Mouse (Mus musculus): Measurements from ENCODE around the gene Fktn.
A peak's percentile ranks its signal among the peaks of the same experiment; 100 is the strongest.
"Not testable (repeated sequence)": the region's sequence is repeated elsewhere in the genome, so short reads cannot be mapped to it uniquely, and the experiment has no call there.

Gene Fktn

DNA sequence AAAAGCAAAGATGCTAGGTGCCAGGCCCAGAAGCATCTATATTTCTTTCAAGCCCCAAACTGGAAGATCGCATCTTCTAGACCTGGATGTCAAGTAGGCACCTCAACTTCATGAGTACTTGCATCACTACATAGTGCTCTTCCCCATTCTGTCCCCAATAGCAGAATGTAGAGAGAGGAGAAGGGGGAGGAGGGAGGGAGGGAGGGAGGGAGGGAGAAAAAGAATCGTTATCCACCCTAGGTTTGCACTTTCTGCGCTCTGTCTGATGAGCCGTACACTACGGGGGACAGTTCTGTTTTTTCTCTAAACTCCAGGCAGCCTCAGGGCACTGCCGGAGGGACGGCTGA is at the start of gene Fktn:
TSS of gene Fktn (plus strand) at position 295 of the 347 bp plus-strand sequence.
- DNase-seq (ENCODE audit: low spot score in 2 of 2): no peak

DNA sequence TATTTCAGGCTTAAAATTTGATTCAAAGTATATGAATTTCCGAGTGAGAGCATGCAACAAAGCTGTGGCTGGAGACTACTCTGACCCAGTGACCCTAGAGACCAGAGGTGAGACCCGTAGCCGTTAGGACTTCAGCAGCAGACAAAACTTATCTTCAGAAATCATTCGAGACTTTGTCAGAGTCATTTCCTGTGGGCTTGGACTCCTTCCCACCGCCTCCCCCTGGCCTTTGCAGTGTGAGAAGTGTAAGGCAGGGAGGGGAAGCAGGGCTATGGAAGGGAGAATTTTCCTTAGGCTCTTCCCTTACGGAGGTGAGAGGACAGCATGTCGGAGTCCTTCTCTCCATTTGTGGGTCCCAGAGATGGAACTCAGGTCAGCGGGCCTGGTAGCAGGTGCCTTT is 31.7 kb upstream of the Fktn start:
- no peak for DNase-seq (ENCODE audit: low spot score in 2 of 2)

DNA sequence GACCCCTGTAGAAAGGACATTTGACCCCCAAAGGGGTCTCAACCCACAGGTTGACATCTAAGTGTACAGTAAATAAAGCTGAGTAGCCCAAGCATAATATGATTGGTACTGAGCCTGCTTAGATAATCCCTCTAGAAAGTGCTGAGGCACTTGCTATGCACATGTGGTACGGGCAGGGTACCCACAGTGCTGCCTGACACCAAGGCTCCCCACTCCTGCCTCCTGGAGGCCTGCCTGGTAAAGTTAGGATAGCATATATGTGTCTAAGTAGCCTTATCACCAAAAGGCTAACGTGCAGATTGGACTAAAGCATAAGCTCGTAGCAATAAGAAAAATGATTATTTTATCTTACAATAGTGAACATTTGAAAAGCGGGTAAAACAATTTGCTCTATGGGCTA is 24.8 kb upstream of the Fktn start:
- no peak for DNase-seq (ENCODE audit: low spot score in 2 of 2)

DNA sequence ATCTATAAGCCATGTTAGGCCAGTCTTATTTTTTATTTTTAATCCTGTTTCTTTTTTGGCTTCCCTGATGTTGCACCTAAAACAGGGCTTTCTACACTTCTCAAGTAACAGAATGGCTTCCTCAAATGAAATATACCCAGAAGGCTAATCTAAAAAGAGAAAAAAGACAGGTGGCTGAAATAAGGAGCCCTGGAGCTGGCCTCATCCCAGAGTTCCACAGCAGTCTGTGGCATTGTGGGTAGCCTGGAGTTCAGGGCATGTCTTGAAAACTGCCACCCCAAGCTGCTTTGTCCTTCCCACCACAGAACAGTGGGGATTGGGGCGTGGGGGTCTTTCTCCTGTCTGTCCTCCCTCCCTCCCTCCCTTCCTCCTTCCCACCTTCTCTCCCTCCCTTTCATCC is 22.4 kb upstream of the Fktn start:
- DNase-seq (ENCODE audit: low spot score in 2 of 2): no peak

DNA sequence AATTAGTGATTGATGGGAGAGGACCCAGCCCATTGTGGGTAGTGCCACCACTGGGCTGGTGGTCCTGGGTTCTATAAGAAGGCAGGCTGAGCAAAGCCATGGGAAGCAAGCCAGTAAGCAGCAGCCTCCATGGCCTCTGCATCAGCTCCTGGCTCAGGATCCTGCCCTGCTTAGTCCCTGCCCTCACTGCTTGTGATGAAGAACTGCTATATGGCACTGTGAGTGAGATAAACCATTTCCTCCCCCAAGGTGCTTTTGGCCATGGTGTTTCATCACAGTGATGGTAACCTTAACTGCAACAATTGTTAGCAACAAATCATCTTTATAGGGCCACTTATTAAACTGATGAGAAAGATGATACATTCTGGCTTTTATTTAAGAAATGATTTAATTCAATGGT is 4.6 kb upstream of the Fktn start:
- DNase-seq (ENCODE audit: low spot score in 2 of 2): not testable (repeated sequence)

DNA sequence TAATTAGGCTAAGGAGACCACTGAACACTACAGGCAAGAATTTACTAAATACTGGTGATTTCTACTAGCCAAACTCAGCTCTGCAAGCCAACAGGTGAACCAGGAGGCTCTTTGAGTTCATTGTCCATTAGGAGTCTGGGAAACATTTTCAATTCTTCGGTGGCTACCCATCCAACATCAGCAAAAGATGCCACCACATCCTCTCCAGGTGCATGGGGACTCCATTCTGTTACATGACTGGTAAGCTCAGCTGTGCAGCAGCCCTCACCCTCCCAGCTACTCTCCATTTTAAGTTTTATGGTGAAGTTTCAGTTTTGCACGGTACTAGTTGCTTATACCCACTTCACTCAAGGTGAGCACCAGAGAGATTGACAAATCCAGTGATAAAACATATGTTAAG is 3.8 kb upstream of the Fktn start:
- DNase-seq (ENCODE audit: low spot score in 2 of 2): no peak

DNA sequence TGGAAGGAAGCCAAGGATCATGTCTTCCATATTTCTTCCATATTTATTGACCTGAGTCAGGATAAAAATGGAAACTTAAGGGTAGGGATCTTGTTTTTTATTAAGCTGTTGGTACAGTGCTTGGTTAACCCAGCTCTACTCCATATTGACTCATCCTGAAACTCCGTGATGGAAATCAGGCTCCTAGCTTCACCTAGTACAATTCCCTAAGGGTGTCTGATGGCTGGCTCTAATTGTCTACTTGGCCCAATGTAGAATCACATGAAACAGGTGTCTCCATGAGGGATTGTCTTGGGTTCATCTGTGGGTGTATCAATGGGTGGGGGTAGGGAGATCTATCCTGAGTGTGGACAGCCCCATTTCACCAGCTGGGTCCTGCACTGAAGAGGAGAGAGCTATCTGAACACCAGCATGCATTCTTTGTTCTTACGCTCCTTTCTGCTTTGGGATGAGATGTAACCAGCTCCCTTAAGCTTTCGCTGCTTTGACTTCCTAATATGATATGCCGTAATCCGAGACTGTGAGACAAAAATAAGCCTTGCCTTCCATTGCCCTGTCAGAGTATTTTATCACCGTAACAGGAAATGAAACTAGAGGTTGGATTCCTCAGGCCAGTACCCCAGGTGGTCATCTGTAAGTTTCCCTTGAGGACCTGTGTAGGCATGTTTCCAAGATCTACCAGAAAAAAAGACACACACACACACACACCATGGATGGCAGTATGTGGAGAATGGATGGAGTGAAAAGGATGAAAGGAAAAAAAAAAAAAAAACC is 3.1 kb upstream of the Fktn start:
- no peak for DNase-seq (ENCODE audit: low spot score in 2 of 2)

DNA sequence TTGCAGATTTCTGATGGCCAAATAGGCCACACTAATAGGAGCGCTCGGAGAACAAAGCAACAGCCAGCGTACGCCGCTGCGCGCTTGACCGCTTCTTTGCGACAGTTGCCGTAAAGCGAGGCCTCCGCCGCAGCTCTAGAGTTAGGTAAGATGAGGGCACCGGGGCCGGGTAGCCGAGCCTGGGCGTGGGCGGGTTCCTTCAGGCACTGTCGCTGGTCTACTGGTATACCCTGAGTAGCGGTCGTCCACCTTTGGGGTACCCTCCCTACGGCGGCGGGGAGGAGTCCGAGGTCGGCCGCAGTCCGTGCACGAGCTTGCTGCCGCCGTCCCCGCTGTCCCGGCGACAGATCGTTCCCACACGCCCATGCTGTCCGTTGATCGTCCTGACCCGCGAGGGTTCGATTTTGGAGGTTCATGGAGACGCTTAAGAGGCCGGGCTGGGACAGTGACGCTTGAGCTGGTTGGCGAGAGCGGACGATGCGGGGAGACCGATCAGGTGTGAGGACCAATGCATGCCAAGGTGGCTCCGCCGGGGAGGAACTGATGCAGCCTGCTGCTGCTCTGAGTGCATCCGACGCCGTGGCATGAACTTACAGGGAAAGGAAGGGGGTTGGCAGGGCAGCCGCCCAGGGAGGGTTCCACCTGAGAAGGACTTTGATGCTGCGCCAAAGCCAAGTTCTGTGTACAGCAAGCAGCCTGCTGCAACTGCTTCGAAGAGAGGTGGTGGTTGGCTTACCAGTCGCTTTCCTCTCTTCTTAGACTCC is 435 bp downstream of the Fktn start:
- peak; percentile 61 to 77 for DNase-seq (ENCODE audit: low spot score in 2 of 2)

DNA sequence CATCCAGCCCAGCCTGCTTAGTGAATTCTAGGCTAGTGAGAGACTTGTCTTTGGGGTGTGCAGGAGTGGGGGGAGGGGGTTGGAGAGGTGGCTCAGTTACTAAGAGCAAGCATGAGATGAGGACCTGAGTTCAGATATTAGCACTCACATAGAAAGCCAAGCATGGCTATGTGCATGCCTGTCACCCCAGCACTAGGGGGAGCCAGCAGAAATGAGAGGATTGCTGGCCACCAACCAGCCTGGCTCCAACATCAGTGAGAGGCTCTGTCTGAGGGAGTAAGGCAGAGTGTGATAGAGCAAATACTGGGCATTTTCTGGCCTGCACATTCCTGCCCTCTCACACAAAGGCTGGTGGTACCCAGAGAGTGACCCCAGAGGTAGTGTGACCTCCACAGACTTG is 2.2 kb downstream of the Fktn start:
- peak; percentile 5 to 10 for DNase-seq (ENCODE audit: low spot score in 2 of 2)

DNA sequence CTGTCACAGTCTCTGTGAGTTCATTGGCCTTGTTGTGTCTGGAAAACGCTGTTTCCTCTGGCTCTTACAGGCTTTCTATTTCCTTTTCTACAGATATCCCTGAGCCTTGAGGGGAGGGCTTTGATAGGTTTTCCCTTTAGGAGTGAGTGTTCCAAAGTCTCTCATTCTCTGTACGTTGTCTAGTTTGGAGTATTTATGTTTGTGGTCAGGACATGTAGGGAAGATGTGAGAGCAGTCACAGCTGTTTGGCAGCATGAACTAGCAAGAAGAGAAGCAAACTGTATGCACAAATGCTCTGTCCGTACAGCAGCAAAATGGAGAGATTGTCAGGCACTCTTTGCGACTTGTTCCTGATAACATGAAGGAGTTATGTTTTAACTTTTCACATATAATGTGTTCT is 3.7 kb downstream of the Fktn start:
- no peak for DNase-seq (ENCODE audit: low spot score in 2 of 2)

DNA sequence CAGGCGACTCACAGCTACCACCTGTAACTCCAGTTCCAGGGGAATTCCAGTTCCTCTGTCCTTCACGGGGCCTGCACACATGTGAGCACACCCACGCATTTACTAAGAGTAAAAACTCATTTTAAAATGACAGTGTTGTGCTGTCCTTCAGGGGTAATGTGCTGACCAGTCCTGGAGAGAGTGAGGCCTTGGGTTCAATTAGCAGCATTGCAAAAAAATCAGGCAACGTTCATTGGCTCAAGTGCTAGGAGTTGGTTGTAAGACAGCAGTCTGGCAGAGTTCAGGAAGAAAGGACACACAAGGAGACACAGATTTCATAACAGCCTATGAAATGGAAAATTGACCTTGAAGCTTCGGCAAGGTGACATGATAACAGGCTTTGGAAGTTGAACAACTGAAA is 4.5 kb downstream of the Fktn start:
- no peak for DNase-seq (ENCODE audit: low spot score in 2 of 2)

DNA sequence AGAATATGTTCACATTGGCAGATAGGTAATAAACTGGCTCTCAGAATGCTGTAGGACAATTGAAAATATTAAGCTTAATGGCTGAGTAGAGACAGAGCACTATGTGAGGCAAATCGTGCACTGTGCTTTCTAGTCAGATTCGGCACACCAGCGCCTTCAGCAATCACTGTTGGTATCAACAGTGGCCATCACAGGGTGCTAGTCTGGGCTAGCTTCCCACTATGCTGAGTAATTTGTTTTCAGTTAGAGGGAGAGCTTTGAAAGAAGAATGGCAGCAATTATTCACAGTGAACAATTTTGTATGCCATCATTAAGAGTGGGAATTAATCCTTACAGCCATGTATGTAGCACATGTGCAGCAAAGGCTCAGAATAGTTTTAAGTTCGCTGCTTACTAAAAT is 8.7 kb downstream of the Fktn start:
- DNase-seq (ENCODE audit: low spot score in 2 of 2): no peak

DNA sequence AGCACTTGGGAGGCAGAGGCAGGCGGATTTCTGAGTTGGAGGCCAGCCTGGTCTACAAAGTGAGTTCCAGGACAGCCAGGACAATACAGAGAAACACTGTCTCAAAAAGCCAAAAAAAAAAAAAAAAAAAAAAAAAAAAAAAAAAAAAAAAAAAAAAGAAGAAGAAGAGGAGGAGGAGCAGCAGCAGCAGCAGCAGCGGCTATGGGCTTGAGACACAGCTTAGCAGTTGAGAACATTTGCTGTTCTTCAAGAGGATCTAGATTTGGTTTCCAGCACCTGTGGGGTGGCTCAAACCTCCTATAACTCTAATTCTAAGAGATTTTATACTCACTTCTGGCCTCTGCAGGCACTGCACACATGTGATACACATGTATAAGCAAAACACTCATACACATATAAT is 12.3 kb downstream of the Fktn start:
- not testable (repeated sequence) for DNase-seq (ENCODE audit: low spot score in 2 of 2)

DNA sequence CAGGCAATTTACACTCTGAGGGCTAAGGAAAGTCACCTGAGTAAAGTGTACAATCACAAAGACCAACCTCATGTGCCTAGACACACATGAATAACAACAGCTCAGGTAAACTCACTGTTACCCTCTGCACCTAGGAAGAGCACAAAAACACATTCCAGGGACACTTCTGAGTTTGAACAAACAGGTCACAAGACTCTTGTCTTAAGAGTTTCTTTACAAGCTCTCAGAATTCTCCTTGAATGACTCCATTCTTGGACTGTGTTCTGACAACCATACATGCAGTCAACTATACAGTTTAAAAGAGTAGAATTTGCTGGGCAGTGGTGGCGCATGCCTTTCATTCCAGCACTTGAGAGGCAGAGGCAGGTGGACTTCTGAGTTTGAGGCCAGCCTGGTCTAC is 14.3 kb downstream of the Fktn start:
- DNase-seq (ENCODE audit: low spot score in 2 of 2): no peak

DNA sequence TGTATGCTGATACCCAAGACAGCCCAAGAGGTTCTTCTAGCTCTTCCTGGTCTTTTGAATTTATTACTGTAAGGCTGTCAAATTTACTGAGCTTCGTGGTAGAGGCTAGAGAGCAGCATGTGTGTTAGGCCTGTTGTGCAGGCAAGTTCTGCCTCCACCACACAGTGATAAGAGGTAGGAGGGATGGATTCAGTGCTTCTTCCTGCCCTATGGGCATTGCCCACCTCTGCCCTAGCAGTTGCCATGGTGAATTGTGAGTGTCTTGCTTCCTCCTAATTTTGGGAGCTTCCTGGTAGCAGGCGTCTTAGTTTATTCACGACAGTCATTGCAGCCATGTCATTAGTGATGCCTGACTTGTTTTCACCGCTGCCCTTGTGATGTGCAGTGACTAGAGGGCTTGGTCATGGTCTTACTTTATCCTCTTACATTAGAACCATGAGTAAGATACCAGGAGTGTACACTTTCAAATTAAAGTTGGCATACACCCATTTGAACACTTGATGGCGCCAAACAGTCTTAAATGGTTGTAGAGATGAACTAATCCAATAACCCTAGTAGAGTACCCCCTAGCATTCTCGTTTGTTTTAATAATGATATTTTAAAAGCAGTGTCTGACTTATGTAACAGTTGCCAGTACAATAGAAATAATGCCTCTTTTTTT is 25.3 kb downstream of the Fktn start:
- DNase-seq (ENCODE audit: low spot score in 2 of 2): peak; percentile 8 to 22

DNA sequence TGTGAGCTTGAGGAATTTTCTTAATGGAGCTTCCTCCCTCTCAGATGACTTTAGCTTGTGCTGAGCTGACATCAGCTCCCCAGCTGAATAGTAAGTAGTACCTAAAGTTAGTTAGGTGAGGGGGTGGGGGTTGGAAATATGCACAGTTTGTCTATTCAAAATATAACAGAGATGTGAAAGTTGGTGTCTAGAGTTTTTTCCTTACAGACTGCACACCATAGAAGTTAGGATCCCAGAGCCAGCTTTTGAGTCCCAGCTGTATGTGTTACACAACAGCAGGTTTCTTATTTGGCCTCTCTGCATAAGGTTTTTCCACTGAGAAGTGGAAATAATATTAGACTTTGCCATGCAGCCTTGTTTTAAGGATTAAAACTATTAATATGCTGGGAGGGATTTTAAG is 36.0 kb downstream of the Fktn start:
- DNase-seq (ENCODE audit: low spot score in 2 of 2): no peak

DNA sequence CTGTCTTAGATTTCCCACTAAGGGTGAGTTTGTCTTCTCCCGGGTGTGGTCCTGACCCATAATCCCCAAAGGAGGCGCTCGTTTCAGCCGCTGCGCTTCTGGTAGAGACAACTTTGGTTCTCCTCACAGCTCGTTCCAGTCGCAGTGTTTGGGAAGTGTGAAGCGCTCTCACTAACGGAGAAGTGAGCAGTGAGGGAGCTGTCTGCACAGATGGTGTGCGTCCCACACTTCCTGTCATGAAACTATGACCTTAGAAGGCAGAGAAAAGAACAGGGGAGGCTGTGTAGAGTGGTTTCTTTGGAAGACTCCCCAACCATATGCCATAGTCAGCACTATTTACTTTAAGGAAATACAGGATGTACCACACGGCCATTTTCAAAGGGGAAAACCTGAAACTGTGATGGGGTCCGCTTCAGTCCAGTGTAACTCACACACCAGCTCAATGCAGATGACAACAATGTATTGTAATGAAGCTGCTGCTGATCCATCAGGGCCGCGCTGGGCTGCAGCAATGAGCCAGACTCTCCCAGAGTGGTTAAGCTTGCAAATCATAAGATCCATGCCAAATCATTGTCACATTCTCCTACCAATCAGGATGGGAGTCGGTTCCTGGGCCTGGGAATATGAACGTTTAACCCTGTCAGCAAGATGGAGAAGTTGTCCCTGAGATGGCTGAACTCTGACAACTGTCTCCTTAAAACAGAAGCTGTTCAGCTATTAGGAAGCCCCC is 36.8 kb downstream of the Fktn start:
- DNase-seq (ENCODE audit: low spot score in 2 of 2): no peak

DNA sequence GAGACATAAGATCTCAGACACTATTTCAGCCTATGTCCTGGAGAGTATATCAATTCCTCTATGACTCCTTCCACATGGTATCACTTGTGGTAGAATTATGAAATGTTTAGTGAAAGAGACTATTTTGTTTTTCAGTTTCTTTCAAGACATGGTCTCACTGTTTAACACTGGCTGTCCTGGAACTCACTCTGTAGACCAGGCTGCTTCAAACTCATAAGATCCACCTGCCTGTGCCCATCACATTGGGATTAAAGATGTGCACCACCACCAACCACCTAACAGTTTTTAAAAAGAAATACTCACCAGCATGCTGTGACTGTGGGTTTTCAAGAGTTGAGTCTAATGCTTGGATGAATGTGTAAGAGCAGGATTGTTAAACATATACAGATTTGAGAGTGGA is 43.2 kb downstream of the Fktn start:
- DNase-seq (ENCODE audit: low spot score in 2 of 2): no peak

DNA sequence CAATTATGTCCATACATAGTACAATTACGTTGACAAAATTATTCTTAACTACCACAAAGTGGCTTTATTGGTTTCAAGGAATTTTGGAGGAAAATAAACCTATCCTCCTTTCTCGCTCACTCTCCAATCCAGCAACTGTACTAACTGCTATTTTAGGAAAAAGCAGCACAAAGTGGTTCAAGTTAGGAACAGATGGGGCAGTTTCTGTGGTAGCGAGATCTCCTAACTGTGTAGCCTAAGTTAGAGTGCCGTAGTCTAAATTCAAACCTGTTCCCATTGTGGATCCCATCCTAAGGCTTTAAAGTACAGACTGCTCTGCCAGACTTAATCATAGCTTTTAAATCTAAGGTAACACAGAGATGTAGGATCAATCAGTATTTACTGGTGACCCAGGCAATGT is 45.0 kb downstream of the Fktn start:
- no peak for DNase-seq (ENCODE audit: low spot score in 2 of 2)

DNA sequence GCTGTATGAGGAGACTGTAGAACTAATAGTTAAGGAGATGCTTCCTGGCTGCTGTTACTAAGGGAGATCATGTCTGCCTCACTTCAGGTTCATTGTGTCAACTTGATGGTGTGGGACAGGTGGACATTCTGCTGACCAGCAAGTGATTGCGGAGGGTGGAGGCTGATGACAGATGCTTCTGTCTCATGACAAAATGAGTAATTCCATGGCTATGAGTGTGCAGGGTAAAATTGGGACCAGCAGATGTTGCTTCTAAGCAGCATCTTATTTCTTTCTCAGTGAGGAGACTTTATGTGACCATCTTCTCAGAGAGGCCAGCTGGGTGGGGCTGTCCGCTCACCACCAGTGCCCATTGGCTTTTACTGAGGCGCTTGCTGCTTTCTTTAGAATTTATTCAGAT is 45.9 kb downstream of the Fktn start:
- no peak for DNase-seq (ENCODE audit: low spot score in 2 of 2)

DNA sequence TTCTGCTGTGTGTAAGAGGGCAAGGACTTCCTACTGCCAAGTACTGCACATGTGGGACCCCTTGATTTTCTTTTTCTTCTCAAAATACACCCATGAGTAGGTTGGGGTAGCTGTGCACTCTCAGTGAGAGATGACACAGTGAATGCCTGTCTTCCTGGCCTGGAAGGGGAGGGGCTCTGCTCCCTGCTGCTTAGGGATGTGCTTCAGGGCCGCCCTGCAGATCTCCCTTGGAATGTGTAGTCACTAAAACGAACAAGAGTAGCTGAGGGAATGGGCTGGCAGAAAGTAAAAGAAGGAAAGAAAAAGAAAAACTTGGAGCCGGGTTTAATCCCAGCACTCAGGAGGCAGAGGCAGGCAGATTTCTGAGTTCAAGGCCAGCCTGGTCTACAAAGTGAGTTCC is 48.7 kb downstream of the Fktn start:
- DNase-seq (ENCODE audit: low spot score in 2 of 2): no peak

DNA sequence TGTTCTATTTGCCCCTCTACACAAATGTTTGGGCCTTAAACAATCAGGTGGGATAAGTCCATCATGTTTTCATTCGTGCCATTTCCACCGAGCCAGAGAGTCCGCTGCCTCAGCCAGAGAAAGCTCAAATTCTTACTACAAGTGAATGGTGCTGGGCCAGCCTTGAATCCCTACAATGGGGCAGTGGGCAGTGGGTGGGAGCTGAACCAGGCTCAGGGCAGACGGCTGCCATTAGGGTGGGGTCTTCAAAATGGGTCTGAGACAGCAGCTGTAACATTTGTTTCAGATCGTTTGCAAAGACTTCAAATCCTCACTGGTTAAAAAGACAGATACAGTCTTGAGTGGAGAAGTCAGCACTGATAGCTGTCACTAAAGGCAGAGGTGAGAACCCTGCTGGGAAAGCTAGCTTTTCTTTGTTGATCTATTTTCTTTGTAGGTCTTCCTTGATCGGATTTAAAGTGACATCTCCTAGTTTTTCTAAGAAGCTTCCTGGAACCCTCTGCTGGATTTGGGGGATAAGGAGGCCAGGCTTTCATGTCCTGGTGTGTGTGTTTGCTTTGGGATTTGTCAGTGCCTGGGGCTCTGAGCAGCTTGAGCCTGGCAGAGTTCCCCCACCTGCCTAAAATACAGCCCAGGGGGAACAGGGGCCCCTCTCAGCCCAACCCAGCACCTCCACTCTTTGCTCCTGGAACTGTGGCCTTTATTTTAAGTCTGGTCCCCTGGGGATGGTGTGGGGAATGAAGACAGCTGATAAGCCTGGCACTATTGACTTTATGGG is 57.3 kb downstream of the Fktn start:
- DNase-seq (ENCODE audit: low spot score in 2 of 2): no peak
